Mouse (Mus musculus) embryonic facial prominence, embryonic 13.5 days (tissue): Measurements from ENCODE around the gene Meis1. TPM values are rescaled to one million over a fixed set of nuclear protein-coding genes. Genes with fewer than 3 reads are reported as not detected.

Experiments used
- ATAC-seq: fragments of 200-750 bp; cut with Nextera tagmentation; 2 replicates; pipeline ENCODE4 v1.8.0; 2017; ENCODE audit warnings: low read depth; ENCODE audit not compliant: insufficient number of reproducible peaks, insufficient read depth, low FRiP score, low TSS enrichment
- H3K27ac ChIP-seq: fragments of 300-500 bp; sonication (generic); 2 replicates; pipeline ENCODE4 v1.5.1; 2015; ENCODE audit warnings: moderate library complexity, mild to moderate bottlenecking, inconsistent platforms
- H3K27me3 ChIP-seq: fragments of 300-500 bp; sonication (generic); 2 replicates; pipeline ENCODE4 v1.6.1; 2015; ENCODE audit warnings: mild to moderate bottlenecking, inconsistent platforms
- H3K36me3 ChIP-seq: fragments of 300-500 bp; sonication (generic); 2 replicates; pipeline ENCODE4 v1.6.1; 2015; ENCODE audit warnings: mild to moderate bottlenecking, inconsistent platforms
- H3K4me1 ChIP-seq: fragments of 300-500 bp; sonication (generic); 2 replicates; pipeline ENCODE4 v1.6.1; 2015; ENCODE audit warnings: inconsistent platforms
- H3K4me2 ChIP-seq: fragments of 300-500 bp; sonication (generic); 2 replicates; pipeline ENCODE4 v1.6.1; 2015; ENCODE audit warnings: moderate library complexity, mild to moderate bottlenecking, inconsistent platforms
- H3K4me3 ChIP-seq: fragments of 300-500 bp; sonication (generic); 2 replicates; pipeline ENCODE4 v1.5.1; 2015; ENCODE audit warnings: mild to moderate bottlenecking, inconsistent platforms
- H3K9ac ChIP-seq: fragments of 300-500 bp; sonication (generic); 2 replicates; pipeline ENCODE4 v1.6.1; 2015; ENCODE audit warnings: mild to moderate bottlenecking, inconsistent platforms
- H3K9me3 ChIP-seq: fragments of 300-500 bp; sonication (generic); 2 replicates; pipeline ENCODE4 v1.6.1; 2016; ENCODE audit warnings: inconsistent platforms
- WGBS: fragments of 180-500 bp; shearing (Covaris S2); methylation state at CpG from one replicate; pipeline ENCODE4 v1.1.7; 2015; ENCODE audit warnings: mixed read lengths; 5-methylcytosine and 5-hydroxymethylcytosine counted together
- polyA plus RNA-seq: library from polyadenylated mRNA; unstranded; fragments of >200 nt; fragmentation: Nextera tagmentation; extraction: Ambion mirVana; gene quantifications from 2 replicates; pipeline ENCODE4 v1.2.1, GENCODE M21; 2015

The Meis1 gene
- polyA plus RNA-seq, 1 experiment from 2014 or later: 47.4 TPM

DNA sequence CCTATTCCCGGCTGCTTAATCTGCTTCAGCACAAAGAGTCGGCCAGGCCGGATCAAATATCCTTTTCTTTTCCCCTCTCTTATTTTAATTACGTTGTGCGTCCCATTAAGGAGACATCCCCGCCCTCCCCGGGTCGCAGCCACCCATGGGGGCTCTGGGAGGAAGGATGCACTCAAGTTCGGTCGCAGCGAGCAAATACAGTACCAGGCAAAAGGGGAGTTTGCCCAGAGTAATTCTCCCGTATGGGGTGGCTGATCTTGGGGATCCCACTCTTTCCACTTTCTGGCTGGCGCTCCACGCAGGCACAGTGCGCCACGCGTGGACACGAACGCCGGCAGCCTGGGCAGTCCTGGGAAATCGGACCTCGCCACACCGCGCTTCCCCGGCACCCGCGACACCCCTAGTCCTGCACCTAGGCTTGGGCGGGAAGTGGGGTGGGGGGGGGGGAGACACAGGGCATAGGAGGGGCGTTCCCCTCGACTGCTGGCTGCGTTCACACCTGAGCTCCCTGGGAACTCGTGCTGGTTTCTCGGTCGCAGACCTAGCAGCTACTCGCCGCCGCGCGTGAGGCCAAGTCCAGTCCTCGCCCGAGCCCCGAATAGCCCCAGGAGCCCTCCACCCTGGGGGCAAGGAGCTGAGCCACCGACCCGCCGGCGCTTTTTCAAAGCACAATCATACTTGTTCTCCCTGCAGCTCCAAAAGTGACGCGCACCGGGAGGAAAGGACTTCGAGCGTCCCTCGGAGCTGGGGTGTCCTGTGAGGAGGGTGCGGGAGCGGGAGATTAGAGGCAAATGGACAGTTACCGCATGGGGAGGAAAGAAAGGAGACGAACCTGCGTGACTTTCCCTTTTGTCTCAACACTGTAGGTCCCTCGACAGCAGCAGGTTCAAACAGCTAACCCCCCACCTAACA, 147.4 kb downstream of the Meis1 start:
- under 1% methylated on average over 56 of the region's 58 CpGs for WGBS
- ATAC-seq: peak; percentile 67; the same call in 1 of the 2 replicates
- Histone ChIP-seq H3K27ac (peak overlapping the region; percentile 60), H3K36me3 (no peaks in the 10 kb centered on the region), H3K27me3 (peaks cover 59% of the 10 kb centered on the region), H3K4me3 (peak overlapping the region; percentile 40), H3K4me1 (peaks cover 41% of the 10 kb centered on the region), H3K9me3 (no peaks in the 10 kb centered on the region), H3K9ac (peak overlapping the region; percentile 67), H3K4me2 (peak overlapping the region; percentile 71)

DNA sequence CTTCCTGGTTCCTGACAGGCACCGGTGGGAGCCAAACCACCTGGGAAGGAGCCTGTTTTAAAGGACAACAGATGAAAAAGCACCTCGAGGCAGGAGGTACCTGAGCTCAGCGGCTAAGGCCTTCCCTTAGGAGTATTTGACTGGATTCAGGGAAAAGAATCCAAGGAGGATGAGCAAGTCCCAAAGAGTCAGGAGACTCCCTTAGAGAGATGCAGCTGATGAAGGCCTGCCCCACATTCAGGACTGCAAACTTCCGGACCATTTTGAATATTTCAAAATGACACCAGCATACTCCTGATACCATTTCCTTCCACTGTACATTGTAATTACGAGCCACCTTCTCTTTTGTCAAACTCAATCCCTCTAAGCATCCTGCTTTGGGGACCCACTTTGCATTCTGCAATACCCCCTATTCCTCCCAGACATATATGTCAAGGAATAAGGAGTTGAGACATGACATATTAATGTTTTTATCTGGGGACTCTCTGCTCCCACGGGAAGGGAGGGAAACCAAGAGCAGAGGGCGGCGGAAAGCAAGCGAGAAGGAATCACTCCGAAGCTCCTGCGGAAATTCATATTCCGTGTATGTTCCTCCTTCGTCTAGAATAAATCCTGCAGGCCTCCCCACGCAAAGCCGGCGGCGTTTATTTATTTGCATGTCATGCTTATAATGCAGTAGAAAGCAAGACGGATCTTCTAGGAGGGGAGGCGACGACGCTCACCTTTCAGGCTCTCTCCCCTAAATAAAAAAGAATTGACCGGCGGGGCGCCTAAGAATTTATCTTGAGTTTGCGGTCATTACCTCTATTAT, 148.5 kb downstream of the Meis1 start:
- 3% methylated on average over 25 of the region's 25 CpGs for WGBS
- Histone ChIP-seq H3K36me3 (no peaks in the 10 kb centered on the region), H3K27ac (peak overlapping the region; percentile 60), H3K4me2 (peak overlapping the region; percentile 71), H3K27me3 (peaks cover 53% of the 10 kb centered on the region), H3K9ac (no peak overlapping the region), H3K4me3 (peak overlapping the region; percentile 40), H3K9me3 (no peaks in the 10 kb centered on the region), H3K4me1 (peaks cover 30% of the 10 kb centered on the region)
- ATAC-seq: no peak

DNA sequence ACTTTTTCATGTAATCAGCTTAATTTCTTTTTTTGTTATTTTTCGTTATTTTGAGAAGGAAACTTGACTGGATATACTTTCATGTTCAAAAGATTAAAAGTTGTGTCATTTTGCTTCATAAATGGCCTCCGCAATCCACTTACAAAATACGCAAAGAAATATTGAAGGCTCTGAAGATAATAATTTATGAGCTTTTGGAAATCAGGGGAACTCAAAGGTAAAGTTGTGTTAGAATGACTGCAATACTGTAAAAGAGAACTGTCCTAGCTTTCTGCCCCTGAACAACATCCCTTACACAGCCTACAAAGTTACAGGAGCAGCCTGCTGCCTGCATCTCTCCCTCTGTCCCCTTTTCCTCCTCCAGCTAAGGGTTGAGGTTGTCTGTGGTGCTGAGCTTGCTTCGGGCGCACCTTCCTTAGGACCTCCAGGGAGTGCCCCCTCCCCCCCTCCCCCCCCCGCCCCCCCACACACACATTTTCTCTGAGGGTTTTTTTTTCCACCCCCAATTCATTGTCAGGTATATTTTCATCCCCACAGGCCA, 149.3 kb downstream of the Meis1 start:
- Histone ChIP-seq H3K4me2 (no peak overlapping the region), H3K36me3 (no peaks in the 10 kb centered on the region), H3K27ac (no peak overlapping the region)

DNA sequence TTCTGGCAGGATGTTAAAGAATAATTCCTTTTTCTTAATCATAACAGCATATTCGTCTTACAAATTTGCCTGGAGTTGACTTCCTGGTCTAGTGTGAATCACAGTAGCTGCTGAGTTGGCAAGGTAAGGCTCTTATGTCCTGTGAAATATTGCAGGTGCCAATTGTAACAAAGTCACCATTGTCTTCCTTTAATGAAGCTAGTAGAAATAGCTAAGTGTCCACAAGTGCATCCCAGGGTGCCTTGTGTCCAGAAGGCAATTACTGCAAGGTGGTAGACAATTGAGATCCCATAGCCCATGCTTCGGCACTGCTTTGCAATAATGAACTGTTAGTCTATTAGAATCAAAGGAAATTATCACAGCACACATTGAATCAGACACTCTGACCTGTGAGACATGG, 151.1 kb downstream of the Meis1 start:
- no peaks in the 10 kb centered on the region for H3K36me3 ChIP-seq
- WGBS: 71% methylated on average over 2 of the region's 2 CpGs
- peaks cover 17% of the 10 kb centered on the region for H3K4me1 ChIP-seq
- H3K27ac ChIP-seq: no peak overlapping the region
- no peak overlapping the region for H3K4me2 ChIP-seq
- H3K9me3 ChIP-seq: no peaks in the 10 kb centered on the region
- ATAC-seq: no peak
- H3K27me3 ChIP-seq: peaks cover 41% of the 10 kb centered on the region
- H3K4me3 ChIP-seq: no peak overlapping the region
- H3K9ac ChIP-seq: no peak overlapping the region

More for the DNA sequence above, 149.3 kb downstream of the Meis1 start:
- Histone ChIP-seq H3K27me3 (peaks cover 46% of the 10 kb centered on the region), H3K9ac (no peak overlapping the region), H3K4me1 (peaks cover 23% of the 10 kb centered on the region), H3K4me3 (no peak overlapping the region), H3K9me3 (no peaks in the 10 kb centered on the region)
- 15% methylated on average over 6 of the region's 6 CpGs for WGBS
- ATAC-seq: no peak

DNA sequence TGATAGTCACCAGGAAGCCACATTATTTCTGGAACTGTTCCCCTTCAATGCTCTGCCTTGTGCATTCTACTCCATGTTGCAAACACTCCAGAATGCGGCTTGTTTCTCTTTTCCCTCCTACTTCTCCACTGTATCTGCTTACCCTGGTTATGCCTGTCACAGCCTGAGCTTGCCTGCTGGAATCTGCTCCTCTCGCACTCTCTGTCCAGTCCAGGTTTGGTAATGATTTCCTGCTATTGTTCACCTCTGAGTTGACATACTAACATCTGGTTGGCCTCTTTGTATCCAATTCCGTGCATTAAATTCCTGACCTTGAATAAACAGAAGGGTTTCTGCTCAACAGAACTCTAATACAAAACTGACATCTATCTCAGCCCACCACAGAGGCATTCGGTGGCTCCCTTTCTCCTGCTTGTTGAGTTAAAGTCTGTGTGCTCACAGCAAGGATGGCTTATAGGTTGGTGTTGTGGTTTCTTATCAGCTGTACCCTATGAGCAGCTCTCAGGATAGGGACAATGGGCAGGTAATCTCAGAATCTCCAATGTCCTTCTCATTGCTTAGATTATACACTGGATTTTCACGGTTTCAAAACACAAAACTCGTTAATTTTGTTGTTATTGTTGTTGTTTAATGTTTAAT, 152.5 kb downstream of the Meis1 start:
- Histone ChIP-seq H3K4me2 (no peak overlapping the region), H3K27me3 (peaks cover 34% of the 10 kb centered on the region), H3K9me3 (no peaks in the 10 kb centered on the region), H3K36me3 (no peaks in the 10 kb centered on the region), H3K9ac (no peak overlapping the region), H3K4me1 (peaks cover 12% of the 10 kb centered on the region), H3K4me3 (no peak overlapping the region), H3K27ac (no peak overlapping the region)
- 44% methylated on average over 6 of the region's 6 CpGs for WGBS
- no peak for ATAC-seq

DNA sequence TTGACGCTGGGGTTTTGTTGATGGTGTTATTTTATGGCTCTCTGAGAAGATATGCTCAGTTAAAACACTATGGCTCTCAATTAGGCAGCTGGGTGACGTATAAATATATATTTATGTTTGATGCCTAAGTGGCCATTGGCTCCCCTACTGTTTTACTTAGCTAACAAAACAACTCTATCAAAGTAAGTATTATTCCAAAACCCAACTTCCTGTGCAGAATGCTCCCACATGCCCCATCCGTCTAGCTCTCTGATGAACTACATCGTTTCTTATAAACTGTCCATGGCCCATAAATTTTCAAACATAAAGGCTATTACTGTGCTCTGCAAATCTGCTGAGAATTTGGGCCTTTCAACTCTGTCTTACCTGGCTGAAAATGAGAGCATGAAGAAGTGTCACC, 168.0 kb downstream of the Meis1 start:
- no peak for ATAC-seq
- Histone ChIP-seq H3K36me3 (no peaks in the 10 kb centered on the region), H3K4me2 (no peak overlapping the region), H3K4me1 (peaks cover 3% of the 10 kb centered on the region), H3K9ac (no peak overlapping the region), H3K27ac (no peak overlapping the region), H3K4me3 (no peak overlapping the region), H3K27me3 (no peaks in the 10 kb centered on the region), H3K9me3 (no peaks in the 10 kb centered on the region)
- 80% methylated on average over 4 of the region's 4 CpGs for WGBS

DNA sequence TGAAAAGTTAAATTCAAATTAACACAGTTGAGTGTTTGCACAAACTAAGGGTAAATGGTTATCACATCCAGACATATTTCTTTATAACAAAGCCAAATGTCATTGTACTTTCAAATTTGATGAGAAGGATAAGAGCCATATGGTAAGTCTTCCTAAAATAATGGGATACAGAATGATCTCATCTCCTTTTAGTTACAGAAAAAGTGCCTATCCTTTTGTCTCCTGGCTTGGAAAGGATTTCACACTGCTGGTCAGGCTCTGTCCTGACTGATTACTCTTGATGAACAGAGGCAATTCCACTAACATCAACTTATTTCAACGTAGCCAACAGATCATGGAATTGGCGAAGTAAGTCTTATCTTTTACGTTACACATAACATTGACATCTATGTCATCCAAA, 171.1 kb downstream of the Meis1 start:
- no peak overlapping the region for H3K4me3 ChIP-seq
- H3K9ac ChIP-seq: no peak overlapping the region
- H3K36me3 ChIP-seq: no peaks in the 10 kb centered on the region
- H3K4me1 ChIP-seq: peaks cover 3% of the 10 kb centered on the region
- H3K9me3 ChIP-seq: no peaks in the 10 kb centered on the region
- H3K27ac ChIP-seq: no peak overlapping the region
- 88% methylated on average over 3 of the region's 3 CpGs for WGBS
- no peak overlapping the region for H3K4me2 ChIP-seq
- ATAC-seq: no peak
- 0 out of 2 replicates have a peak, but pooled peaks cover 2% of the 10 kb centered on the region for H3K27me3 ChIP-seq

DNA sequence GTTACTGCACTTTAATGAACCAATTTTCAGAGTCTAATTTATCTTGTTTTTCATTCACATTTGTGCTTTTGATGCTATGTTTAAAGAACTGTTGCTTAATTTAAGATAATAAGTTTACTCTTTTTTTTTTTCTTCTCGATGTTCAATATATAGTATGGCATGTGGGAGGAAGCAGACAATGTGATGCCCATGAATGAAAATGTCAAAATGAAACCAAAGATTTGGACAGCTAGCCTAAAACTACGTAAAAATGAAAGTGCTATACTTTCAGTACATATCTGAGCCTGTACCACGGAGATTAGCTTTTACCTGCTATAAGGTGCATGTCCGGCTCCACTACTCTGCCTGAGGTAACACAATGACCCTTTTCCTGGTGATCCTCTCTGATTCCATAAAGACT, 172.3 kb downstream of the Meis1 start:
- Histone ChIP-seq H3K27me3 (0 out of 2 replicates have a peak, but pooled peaks cover 2% of the 10 kb centered on the region), H3K27ac (no peak overlapping the region), H3K4me1 (peaks cover 8% of the 10 kb centered on the region), H3K4me2 (no peak overlapping the region), H3K9me3 (no peaks in the 10 kb centered on the region), H3K9ac (no peak overlapping the region), H3K36me3 (no peaks in the 10 kb centered on the region), H3K4me3 (no peak overlapping the region)
- no peak for ATAC-seq
- 87% methylated on average over 4 of the region's 4 CpGs for WGBS

DNA sequence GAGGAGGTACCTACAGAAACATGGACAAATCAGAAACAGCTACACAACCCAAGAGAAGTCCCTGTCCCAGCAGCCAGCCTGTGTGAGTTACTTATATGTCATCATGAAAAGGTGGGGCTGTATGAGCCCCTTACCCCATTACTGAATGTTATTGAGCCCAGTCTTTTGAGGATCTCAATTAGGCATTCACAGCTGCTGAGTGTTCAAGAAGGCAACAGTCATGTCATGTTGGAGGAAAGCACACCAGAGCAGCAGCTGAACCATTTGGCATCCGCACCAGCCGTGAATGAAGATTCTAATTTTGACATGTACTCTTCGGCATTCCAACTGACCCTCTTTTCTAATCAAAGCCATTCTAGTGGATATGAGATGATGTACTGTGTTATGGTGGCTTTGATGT, 172.9 kb downstream of the Meis1 start:
- 61% methylated on average over 3 of the region's 3 CpGs for WGBS
- H3K36me3 ChIP-seq: no peaks in the 10 kb centered on the region
- no peak for ATAC-seq
- 0 out of 2 replicates have a peak, but pooled peaks cover 2% of the 10 kb centered on the region for H3K27me3 ChIP-seq
- H3K9ac ChIP-seq: no peak overlapping the region
- H3K4me3 ChIP-seq: no peak overlapping the region
- peaks cover 8% of the 10 kb centered on the region for H3K4me1 ChIP-seq
- H3K4me2 ChIP-seq: no peak overlapping the region
- no peak overlapping the region for H3K27ac ChIP-seq
- no peaks in the 10 kb centered on the region for H3K9me3 ChIP-seq

DNA sequence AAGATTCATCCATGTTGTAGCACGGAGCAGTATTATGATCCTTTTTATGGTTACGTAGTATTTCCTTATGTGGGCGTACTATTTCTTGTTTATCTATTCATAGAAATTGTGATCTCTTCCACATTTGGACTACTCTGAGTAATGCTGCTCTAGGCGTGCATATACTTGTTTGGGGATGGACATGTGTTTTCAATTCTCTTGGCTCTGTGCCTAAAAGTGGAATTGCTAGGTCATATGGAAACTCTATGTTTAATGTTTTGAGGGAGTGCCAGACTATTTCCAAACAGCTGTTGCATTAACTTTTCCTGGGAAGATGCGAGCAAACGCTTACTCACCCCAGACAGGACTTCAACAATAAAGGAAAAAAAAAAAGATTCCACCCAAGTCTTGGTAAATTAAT, 173.3 kb downstream of the Meis1 start:
- Histone ChIP-seq H3K9me3 (no peaks in the 10 kb centered on the region), H3K27me3 (0 out of 2 replicates have a peak, but pooled peaks cover 2% of the 10 kb centered on the region), H3K27ac (no peak overlapping the region), H3K4me2 (no peak overlapping the region), H3K9ac (no peak overlapping the region), H3K4me3 (no peak overlapping the region), H3K4me1 (peaks cover 8% of the 10 kb centered on the region), H3K36me3 (no peaks in the 10 kb centered on the region)
- WGBS: 40% methylated on average over 6 of the region's 6 CpGs
- ATAC-seq: no peak

DNA sequence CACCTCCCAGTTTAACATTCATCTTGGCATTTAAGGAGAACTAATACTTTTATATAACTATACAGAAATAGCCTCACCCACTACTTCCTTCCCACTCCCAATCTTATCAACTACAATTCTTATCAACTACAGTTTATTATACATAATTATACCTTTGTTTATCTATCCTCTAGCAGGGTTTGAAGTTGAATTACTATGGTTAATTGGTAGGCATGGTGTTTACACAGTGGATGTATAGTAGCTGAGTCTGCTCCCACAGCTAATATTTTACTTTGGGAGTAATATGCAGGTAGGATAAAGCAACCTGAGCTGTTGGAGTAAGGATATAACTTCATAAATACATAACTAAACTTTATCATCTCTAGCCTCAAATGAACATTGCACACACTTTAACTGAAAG, 188.7 kb downstream of the Meis1 start:
- ATAC-seq: no peak
- Histone ChIP-seq H3K4me3 (no peak overlapping the region), H3K4me1 (no peaks in the 10 kb centered on the region)

More for the DNA sequence above, 188.7 kb downstream of the Meis1 start:
- H3K9ac ChIP-seq: no peak overlapping the region
- no peaks in the 10 kb centered on the region for H3K36me3 ChIP-seq
- no peaks in the 10 kb centered on the region for H3K27me3 ChIP-seq
- H3K4me2 ChIP-seq: no peak overlapping the region
- H3K27ac ChIP-seq: no peak overlapping the region
- no peaks in the 10 kb centered on the region for H3K9me3 ChIP-seq
